Mouse (Mus musculus): ENCODE data around the gene Ttc28.

Gene Ttc28

GRCm38 (mm10) chr5:111060246-111060745 is 180.7 kb downstream of the Ttc28 start:
- TF ChIP-seq GATA4 (IDR thresholded peaks at IDR 0.05; ENCODE audit: insufficient replicate concordance, low read length): no peak

GRCm38 (mm10) chr5:111063155-111063554 is 183.6 kb downstream of the Ttc28 start:
- no peak for TF ChIP-seq GATA4 (IDR thresholded peaks at IDR 0.05; ENCODE audit: insufficient replicate concordance, low read length)

GRCm38 (mm10) chr5:111063991-111064390 is 184.4 kb downstream of the Ttc28 start:
- no peak for TF ChIP-seq GATA4 (IDR thresholded peaks at IDR 0.05; ENCODE audit: insufficient replicate concordance, low read length)

GRCm38 (mm10) chr5:111065770-111066169 is 186.2 kb downstream of the Ttc28 start:
- TF ChIP-seq GATA4 (IDR thresholded peaks at IDR 0.05; ENCODE audit: insufficient replicate concordance, low read length): peak; percentile 76; the same call in 1 of the 2 replicates

- no peak for TF ChIP-seq GATA4 (IDR thresholded peaks at IDR 0.05; ENCODE audit: insufficient replicate concordance, low read length)
Measured at GRCm38 (mm10) chr5:111069503-111069902, 189.9 kb downstream of the Ttc28 start.

GRCm38 (mm10) chr5:111069931-111070330 is 190.3 kb downstream of the Ttc28 start:
- no peak for TF ChIP-seq GATA4 (IDR thresholded peaks at IDR 0.05; ENCODE audit: insufficient replicate concordance, low read length)

- TF ChIP-seq GATA4 (IDR thresholded peaks at IDR 0.05; ENCODE audit: insufficient replicate concordance, low read length): no peak
Measured at GRCm38 (mm10) chr5:111070361-111070760, 190.8 kb downstream of the Ttc28 start.

GRCm38 (mm10) chr5:111073316-111073736 is 193.7 kb downstream of the Ttc28 start:
- no peak for TF ChIP-seq GATA4 (IDR thresholded peaks at IDR 0.05; ENCODE audit: insufficient replicate concordance, low read length)

GRCm38 (mm10) chr5:111074050-111074449 is 194.4 kb downstream of the Ttc28 start:
- no peak for TF ChIP-seq GATA4 (IDR thresholded peaks at IDR 0.05; ENCODE audit: insufficient replicate concordance, low read length)

GRCm38 (mm10) chr5:111075841-111076240 is 196.2 kb downstream of the Ttc28 start:
- no peak for TF ChIP-seq GATA4 (IDR thresholded peaks at IDR 0.05; ENCODE audit: insufficient replicate concordance, low read length)

- no peak for TF ChIP-seq GATA4 (IDR thresholded peaks at IDR 0.05; ENCODE audit: insufficient replicate concordance, low read length)
Measured at GRCm38 (mm10) chr5:111077261-111077660, 197.7 kb downstream of the Ttc28 start.

GRCm38 (mm10) chr5:111080601-111081000 is 201.0 kb downstream of the Ttc28 start:
- TF ChIP-seq GATA4 (IDR thresholded peaks at IDR 0.05; ENCODE audit: insufficient replicate concordance, low read length): no peak

GRCm38 (mm10) chr5:111085849-111086248 is 206.2 kb downstream of the Ttc28 start:
- no peak for TF ChIP-seq GATA4 (IDR thresholded peaks at IDR 0.05; ENCODE audit: insufficient replicate concordance, low read length)

GRCm38 (mm10) chr5:111096750-111097149 is 217.1 kb downstream of the Ttc28 start:
- no peak for TF ChIP-seq GATA4 (IDR thresholded peaks at IDR 0.05; ENCODE audit: insufficient replicate concordance, low read length)

- no peak for TF ChIP-seq GATA4 (IDR thresholded peaks at IDR 0.05; ENCODE audit: insufficient replicate concordance, low read length)
Measured at GRCm38 (mm10) chr5:111097233-111098160, 217.9 kb downstream of the Ttc28 start.

GRCm38 (mm10) chr5:111098516-111099274 is 219.1 kb downstream of the Ttc28 start:
- TF ChIP-seq GATA4 (IDR thresholded peaks at IDR 0.05; ENCODE audit: insufficient replicate concordance, low read length): no peak
